Mouse (Mus musculus): ENCODE results near the gene Lilr4b. TPM values are rescaled to one million over a fixed set of nuclear protein-coding genes. Genes with fewer than 3 reads are reported as not detected.
"Not testable (repeated sequence)": the region's sequence is repeated elsewhere in the genome, so short reads cannot be mapped to it uniquely, and the experiment has no call there.

Gene Lilr4b
- total RNA-seq (2021): not detected

DNA sequence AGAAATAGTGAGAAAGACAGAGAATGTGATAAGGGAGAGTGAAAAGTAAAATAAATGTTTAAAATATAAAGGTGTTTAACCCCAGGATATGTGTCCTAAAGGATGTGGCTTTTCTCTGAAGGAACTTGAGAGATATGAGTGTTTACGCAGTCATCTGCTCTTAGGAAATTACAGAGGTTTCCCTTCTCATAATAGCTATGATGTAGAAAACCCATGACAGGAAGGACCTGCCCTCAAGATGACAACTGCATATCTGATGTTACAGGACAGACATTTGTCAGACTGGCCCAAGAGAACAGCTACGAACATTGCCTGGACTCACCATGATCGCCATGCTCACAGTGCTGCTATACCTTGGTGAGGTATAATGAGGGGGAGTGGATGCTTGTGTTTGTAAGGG lies at the start of gene Lilr4b, which contains the start of gene Gm49339:
Lilr4b (plus strand) TSS at position 236 of the 400 bp plus-strand sequence.
Gm49339 (plus strand) TSS at position 216 of the 400 bp plus-strand sequence.
- not testable (repeated sequence) for DNase-seq (ENCODE audit: extremely low spot score in 1 of 2, low spot score in 1 of 2)

- no peak for DNase-seq (ENCODE audit: extremely low spot score in 1 of 2, low spot score in 1 of 2)
Measured at GRCm38 (mm10) chr10:51432940-51433339, 47.5 kb upstream of the Lilr4b start.

GRCm38 (mm10) chr10:51435684-51436083 lies 44.7 kb upstream of the Lilr4b start:
- DNase-seq (ENCODE audit: extremely low spot score in 1 of 2, low spot score in 1 of 2): no peak

DNA sequence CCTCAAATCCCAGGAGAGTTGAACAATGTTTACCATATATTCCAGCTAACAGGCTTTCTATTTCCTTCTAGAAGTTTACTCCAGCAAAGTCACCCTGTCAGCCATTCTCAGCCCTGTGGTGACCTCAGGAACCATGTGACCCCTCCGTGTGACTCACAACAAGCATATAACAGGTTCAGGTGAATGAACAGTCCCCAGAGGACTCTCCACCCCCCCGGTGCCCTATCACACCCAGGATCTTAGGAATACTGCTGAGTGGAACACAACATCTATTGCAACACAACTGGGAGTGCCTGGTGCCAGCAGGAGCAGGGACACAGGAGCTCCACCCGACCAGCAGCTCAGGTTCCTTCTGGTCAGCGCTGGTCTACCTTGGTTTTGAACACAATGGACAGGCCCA lies 28.8 kb upstream of the Lilr4b start:
- no peak for DNase-seq (ENCODE audit: extremely low spot score in 1 of 2, low spot score in 1 of 2)

GRCm38 (mm10) chr10:51453616-51454298 lies 26.7 kb upstream of the Lilr4b start:
- no peak for DNase-seq (ENCODE audit: extremely low spot score in 1 of 2, low spot score in 1 of 2)

- DNase-seq (ENCODE audit: extremely low spot score in 1 of 2, low spot score in 1 of 2): no peak
Measured at GRCm38 (mm10) chr10:51454365-51454764, 26.1 kb upstream of the Lilr4b start.

DNA sequence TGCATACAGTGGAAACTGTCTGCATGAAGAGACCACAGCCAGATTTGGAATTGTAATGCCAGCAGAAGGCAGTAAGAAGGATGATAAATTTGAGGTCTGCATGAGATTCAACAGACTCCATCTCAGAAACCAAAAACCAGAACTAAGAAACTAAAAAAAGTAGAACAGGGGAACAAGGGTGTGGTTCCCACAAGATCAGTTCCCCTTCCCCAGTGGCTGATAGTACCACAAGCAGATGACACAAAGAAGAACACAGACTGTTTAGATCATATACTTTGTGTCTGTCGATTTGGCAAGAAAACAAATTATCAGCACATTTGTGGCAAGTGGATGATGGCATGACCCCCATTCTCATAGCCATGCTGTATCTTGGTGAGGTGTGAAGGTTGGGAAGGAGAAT lies 24.7 kb upstream of the Lilr4b start:
- DNase-seq (ENCODE audit: extremely low spot score in 1 of 2, low spot score in 1 of 2): no peak

DNA sequence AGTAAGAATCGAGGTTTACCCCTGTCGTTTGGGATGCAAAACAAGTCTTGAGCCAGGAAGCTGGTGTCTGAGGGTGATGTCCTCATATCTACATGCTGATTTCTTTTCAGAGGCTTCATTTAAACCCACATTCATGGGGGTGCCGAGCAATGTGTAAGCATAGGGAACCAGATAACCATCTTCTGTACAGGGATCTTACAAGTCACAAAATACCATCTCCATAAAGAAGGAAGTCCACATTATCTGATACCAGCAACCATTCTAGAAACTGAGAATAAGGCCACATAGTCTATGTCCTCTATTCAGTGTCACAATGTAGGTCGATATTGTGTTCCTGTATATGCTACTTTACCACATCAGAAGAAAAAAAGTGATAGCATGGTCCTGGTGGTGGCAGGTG lies 24.1 kb upstream of the Lilr4b start:
- DNase-seq (ENCODE audit: extremely low spot score in 1 of 2, low spot score in 1 of 2): no peak

DNA sequence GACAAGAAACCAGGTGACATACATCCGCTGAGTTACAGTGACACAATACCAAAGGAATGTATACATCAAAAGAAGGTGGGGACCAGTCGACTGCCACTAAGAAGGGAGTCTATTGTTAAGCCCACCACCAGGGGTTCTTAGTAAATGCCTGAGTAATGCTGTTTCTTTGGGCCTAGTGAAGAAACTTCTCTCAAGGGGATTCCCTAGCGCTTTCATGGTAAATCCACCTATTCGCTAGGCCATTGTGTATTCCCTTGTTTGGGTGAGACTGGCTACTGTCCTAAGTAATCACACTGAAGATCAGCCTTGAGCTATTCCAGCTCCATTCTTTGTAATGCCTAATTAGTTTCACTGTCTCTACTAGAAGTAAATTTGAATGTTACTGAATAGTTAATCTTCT lies 16.6 kb upstream of the Lilr4b start:
- DNase-seq (ENCODE audit: extremely low spot score in 1 of 2, low spot score in 1 of 2): not testable (repeated sequence)

GRCm38 (mm10) chr10:51490691-51491090 lies 10.3 kb downstream of the Lilr4b start, which contains the start of gene Lilrb4a:
TSS of gene Lilrb4a (plus strand) at chr10:51490956.
- DNase-seq (ENCODE audit: extremely low spot score in 1 of 2, low spot score in 1 of 2): not testable (repeated sequence)

DNA sequence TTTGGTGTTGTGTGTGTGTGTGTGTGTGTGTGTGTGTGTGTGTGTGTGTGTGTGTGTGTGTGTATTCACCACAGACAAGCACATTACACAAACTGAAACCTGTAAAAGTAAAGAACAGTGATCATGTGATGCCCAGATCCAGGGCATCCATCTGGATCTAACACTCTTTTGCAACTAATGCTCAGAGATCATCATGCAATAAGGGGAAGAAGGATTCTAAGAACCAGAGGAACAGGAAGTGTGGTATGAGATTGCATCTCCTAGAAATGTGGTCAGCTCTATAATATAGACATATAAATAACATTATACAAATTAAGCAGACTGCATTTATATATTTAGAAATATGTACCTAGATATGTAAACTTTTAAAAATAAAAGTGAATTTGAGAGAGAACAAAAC lies 39.6 kb downstream of the Lilr4b start:
- DNase-seq (ENCODE audit: extremely low spot score in 1 of 2, low spot score in 1 of 2): no peak

DNA sequence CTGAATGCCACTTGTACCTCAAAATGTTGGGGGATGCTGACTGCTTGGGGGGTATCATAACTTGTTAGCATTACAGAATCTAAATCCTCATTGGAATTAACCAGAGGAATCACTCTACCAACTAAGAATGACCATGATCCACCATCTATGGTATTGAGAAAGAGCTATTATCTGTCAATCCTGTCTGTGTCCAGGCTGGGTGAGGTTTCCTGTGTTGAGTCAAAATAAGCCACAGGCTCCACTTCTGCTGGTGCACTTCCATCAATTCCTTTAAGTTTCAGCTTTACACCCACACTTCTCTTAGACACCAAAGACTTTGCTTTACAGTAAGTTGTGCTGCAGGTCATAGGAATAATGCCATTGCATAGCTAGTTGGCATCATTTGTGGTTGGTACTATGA lies 41.0 kb downstream of the Lilr4b start:
- no peak for DNase-seq (ENCODE audit: extremely low spot score in 1 of 2, low spot score in 1 of 2)

GRCm38 (mm10) chr10:51526090-51526489 lies 45.7 kb downstream of the Lilr4b start:
- DNase-seq (ENCODE audit: extremely low spot score in 1 of 2, low spot score in 1 of 2): no peak

- no peak for DNase-seq (ENCODE audit: extremely low spot score in 1 of 2, low spot score in 1 of 2)
Measured at GRCm38 (mm10) chr10:51526633-51527032, 46.2 kb downstream of the Lilr4b start.

- DNase-seq (ENCODE audit: extremely low spot score in 1 of 2, low spot score in 1 of 2): no peak
Measured at GRCm38 (mm10) chr10:51528840-51529434, 48.5 kb downstream of the Lilr4b start.

GRCm38 (mm10) chr10:51529497-51529896 lies 49.1 kb downstream of the Lilr4b start:
- DNase-seq (ENCODE audit: extremely low spot score in 1 of 2, low spot score in 1 of 2): no peak

GRCm38 (mm10) chr10:51530813-51531212 lies 50.4 kb downstream of the Lilr4b start:
- no peak for DNase-seq (ENCODE audit: extremely low spot score in 1 of 2, low spot score in 1 of 2)

Other genes starting within 250 kb of the Lilr4b start
- gene Gm49339, start within 50 bp of the Lilr4b start, total RNA-seq (2021): not detected
- gene Lilrb4a, start 10.3 kb downstream of the Lilr4b start, total RNA-seq (2021): under 1 TPM; 0.22 to 0.26 TPM
- gene Fam162b, start 109.9 kb downstream of the Lilr4b start, total RNA-seq (2021): not detected
- gene Gprc6a, start 150.8 kb downstream of the Lilr4b start, total RNA-seq (2021): not detected
- not detected for gene Rfx6, start 197.1 kb downstream of the Lilr4b start, total RNA-seq (2021)

Measured in layer of hippocampus, postnatal 25 days (tissue).